Mouse (Mus musculus) neural tube, embryonic 15.5 days (tissue): ENCODE measurements around the gene Ugt1a9. TPM values are rescaled to one million over a fixed set of nuclear protein-coding genes. Genes with fewer than 3 reads are reported as not detected.

Source experiments
- ATAC-seq: fragments of 200-750 bp; cut with Nextera tagmentation; 2 replicates; pipeline ENCODE4 v1.8.0; 2017; ENCODE audit warnings: mild to moderate bottlenecking, moderate TSS enrichment, moderate library complexity; ENCODE audit not compliant: low FRiP score
- H3K27ac ChIP-seq: fragments of 300-500 bp; sonication (generic); replicated peaks from 2 replicates; pipeline ENCODE4 v1.5.1; 2015; ENCODE audit warnings: mild to moderate bottlenecking, inconsistent platforms
- H3K27me3 ChIP-seq: fragments of 300-500 bp; sonication (generic); replicated peaks from 2 replicates; pipeline ENCODE4 v1.6.1; 2015; ENCODE audit warnings: inconsistent platforms
- H3K36me3 ChIP-seq: fragments of 300-500 bp; sonication (generic); 2 replicates; pipeline ENCODE4 v1.6.1; 2015; ENCODE audit warnings: inconsistent platforms
- H3K4me1 ChIP-seq: fragments of 300-500 bp; sonication (generic); 2 replicates; pipeline ENCODE4 v1.6.1; 2015; ENCODE audit warnings: inconsistent platforms
- H3K4me2 ChIP-seq: fragments of 300-500 bp; sonication (generic); 2 replicates; pipeline ENCODE4 v1.6.1; 2015; ENCODE audit warnings: inconsistent platforms, mild to moderate bottlenecking, moderate library complexity
- H3K4me3 ChIP-seq: fragments of 300-500 bp; sonication (generic); replicated peaks from 2 replicates; pipeline ENCODE4 v1.5.1; 2015; ENCODE audit warnings: mild to moderate bottlenecking, inconsistent platforms
- H3K9ac ChIP-seq: fragments of 300-500 bp; sonication (generic); replicated peaks from 2 replicates; pipeline ENCODE4 v1.6.1; 2015; ENCODE audit warnings: mild to moderate bottlenecking, inconsistent platforms
- H3K9me3 ChIP-seq: fragments of 300-500 bp; sonication (generic); replicated peaks from 2 replicates; pipeline ENCODE4 v1.6.1; 2016; ENCODE audit warnings: inconsistent platforms
- WGBS: fragments of 180-500 bp; shearing (Covaris S2); methylation state at CpG from one replicate; pipeline ENCODE4 v1.1.7; 2015; ENCODE audit warnings: mixed read lengths; 5-methylcytosine and 5-hydroxymethylcytosine counted together
- polyA plus RNA-seq: library from polyadenylated mRNA; unstranded; fragments of >200 nt; fragmentation: Nextera tagmentation; extraction: Ambion mirVana; gene quantifications from 2 replicates; pipeline ENCODE4 v1.2.1, GENCODE M21; 2015

The Ugt1a9 gene
- polyA plus RNA-seq, 1 experiment from 2014 or later = 0.12 TPM

DNA sequence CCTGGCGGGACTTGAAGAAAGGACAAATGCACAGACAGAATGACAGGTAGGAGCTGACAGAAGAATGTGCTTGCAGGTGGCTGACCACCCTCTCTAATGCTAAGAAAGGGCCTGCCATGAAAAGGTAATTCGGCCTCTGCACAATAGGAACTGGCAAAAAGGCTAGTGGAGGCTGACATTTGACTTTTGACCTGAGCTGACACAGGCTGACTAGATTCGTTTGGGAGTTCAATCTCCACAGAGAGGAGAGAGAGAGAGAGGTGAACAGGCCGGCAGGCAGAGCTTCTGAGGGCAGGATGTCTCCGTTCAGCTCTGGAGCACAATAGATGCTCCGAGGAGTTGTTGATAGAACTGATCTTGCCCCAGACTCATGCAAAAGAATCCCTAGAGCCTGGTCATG is 175.8 kb downstream of the Ugt1a9 start:
- peaks cover 93% of the 10 kb centered on the region for H3K9me3 ChIP-seq
- H3K36me3 ChIP-seq = no peaks in the 10 kb centered on the region
- H3K4me3 ChIP-seq = no peak overlapping the region
- no peak overlapping the region for H3K4me2 ChIP-seq
- H3K27me3 ChIP-seq = no peaks in the 10 kb centered on the region
- no peak for ATAC-seq
- H3K4me1 ChIP-seq = no peaks in the 10 kb centered on the region
- no peak overlapping the region for H3K27ac ChIP-seq
- WGBS = 50% methylated on average over 6 of the region's 6 CpGs
- H3K9ac ChIP-seq = no peak overlapping the region

DNA sequence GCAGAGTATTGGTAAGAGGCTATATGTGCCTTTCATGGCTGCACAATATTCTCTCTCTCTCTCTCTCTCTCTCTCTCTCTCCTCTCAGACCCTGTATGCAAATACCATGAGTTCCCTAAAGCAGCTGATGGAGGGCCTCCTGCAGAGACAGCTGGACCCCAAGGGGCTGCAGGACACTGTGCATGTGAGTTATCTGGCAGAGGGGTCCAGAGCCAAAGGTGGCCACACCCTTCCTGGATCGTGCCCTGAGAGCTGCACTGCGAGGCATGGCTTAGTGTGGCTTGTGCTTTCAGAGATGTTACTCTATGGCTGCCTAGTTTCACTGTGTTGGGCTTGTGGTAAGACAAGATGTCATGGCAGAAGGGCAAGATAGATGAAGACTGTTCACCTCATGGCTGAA is 177.1 kb downstream of the Ugt1a9 start:
- no peak; the same call in 1 of the 2 replicates for ATAC-seq
- Histone ChIP-seq H3K9ac (no peak overlapping the region), H3K27ac (no peak overlapping the region), H3K9me3 (peaks cover 90% of the 10 kb centered on the region), H3K4me1 (no peaks in the 10 kb centered on the region), H3K36me3 (no peaks in the 10 kb centered on the region), H3K4me3 (no peak overlapping the region), H3K27me3 (no peaks in the 10 kb centered on the region), H3K4me2 (no peak overlapping the region)
- 59% methylated on average over 2 of the region's 2 CpGs for WGBS

- no peak overlapping the region for H3K27ac ChIP-seq
- ATAC-seq = no peak
These were observed 178.1 kb downstream of the Ugt1a9 start for GRCm38 (mm10) chr1:88248658-88249057.

GRCm38 (mm10) chr1:88249596-88249995 is 179.0 kb downstream of the Ugt1a9 start:
- 81% methylated on average over 7 of the region's 7 CpGs for WGBS
- ATAC-seq = no peak

More at GRCm38 (mm10) chr1:88248658-88249057, 178.1 kb downstream of the Ugt1a9 start:
- Histone ChIP-seq H3K4me3 (no peak overlapping the region), H3K4me1 (no peaks in the 10 kb centered on the region), H3K4me2 (no peak overlapping the region), H3K27me3 (no peaks in the 10 kb centered on the region), H3K9me3 (peaks cover 86% of the 10 kb centered on the region), H3K36me3 (no peaks in the 10 kb centered on the region), H3K9ac (no peak overlapping the region)
- 72% methylated on average over 4 of the region's 4 CpGs for WGBS

GRCm38 (mm10) chr1:88250023-88250422 is 179.4 kb downstream of the Ugt1a9 start:
- H3K9ac ChIP-seq = no peak overlapping the region
- WGBS = 83% methylated on average over 5 of the region's 5 CpGs
- H3K36me3 ChIP-seq = no peaks in the 10 kb centered on the region
- H3K9me3 ChIP-seq = peaks cover 84% of the 10 kb centered on the region
- H3K4me3 ChIP-seq = no peak overlapping the region
- H3K4me2 ChIP-seq = no peak overlapping the region
- ATAC-seq = no peak
- no peaks in the 10 kb centered on the region for H3K4me1 ChIP-seq
- no peak overlapping the region for H3K27ac ChIP-seq
- no peaks in the 10 kb centered on the region for H3K27me3 ChIP-seq

More at GRCm38 (mm10) chr1:88249596-88249995, 179.0 kb downstream of the Ugt1a9 start:
- no peaks in the 10 kb centered on the region for H3K27me3 ChIP-seq
- no peaks in the 10 kb centered on the region for H3K4me1 ChIP-seq
- H3K36me3 ChIP-seq = no peaks in the 10 kb centered on the region
- no peak overlapping the region for H3K9ac ChIP-seq
- no peak overlapping the region for H3K4me2 ChIP-seq
- H3K9me3 ChIP-seq = peaks cover 84% of the 10 kb centered on the region
- no peak overlapping the region for H3K27ac ChIP-seq
- no peak overlapping the region for H3K4me3 ChIP-seq

- no peak overlapping the region for H3K4me3 ChIP-seq
- WGBS = 78% methylated on average over 8 of the region's 8 CpGs
- ATAC-seq = no peak
These were observed 182.5 kb downstream of the Ugt1a9 start for GRCm38 (mm10) chr1:88253106-88253505.

DNA sequence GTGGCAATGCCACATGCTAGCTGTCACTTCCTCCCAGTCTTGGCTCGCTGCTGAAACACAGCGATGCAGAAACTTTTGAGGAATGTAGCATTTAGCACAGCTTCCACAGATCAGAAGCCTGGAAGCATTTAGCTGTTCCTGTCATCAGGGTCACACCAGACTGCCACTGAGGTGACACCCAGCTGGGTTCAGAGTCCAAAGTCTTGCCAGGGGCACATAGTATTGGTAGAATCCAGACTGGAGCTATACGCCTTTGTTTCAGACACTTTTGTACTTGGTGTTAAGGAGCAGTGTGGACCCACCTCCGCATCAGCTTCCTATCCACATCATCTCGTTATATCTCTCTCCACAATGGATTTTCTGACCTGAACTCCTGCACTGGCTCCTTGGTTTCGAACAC is 182.9 kb downstream of the Ugt1a9 start:
- Histone ChIP-seq H3K4me2 (no peak overlapping the region), H3K4me1 (no peaks in the 10 kb centered on the region), H3K27me3 (no peaks in the 10 kb centered on the region), H3K36me3 (no peaks in the 10 kb centered on the region), H3K27ac (no peak overlapping the region), H3K4me3 (no peak overlapping the region), H3K9me3 (peaks cover 62% of the 10 kb centered on the region), H3K9ac (no peak overlapping the region)
- ATAC-seq = no peak
- WGBS = 76% methylated on average over 6 of the region's 6 CpGs

More at GRCm38 (mm10) chr1:88253106-88253505, 182.5 kb downstream of the Ugt1a9 start:
- H3K27me3 ChIP-seq = no peaks in the 10 kb centered on the region
- H3K4me1 ChIP-seq = no peaks in the 10 kb centered on the region
- no peak overlapping the region for H3K4me2 ChIP-seq
- H3K9me3 ChIP-seq = peaks cover 66% of the 10 kb centered on the region
- no peaks in the 10 kb centered on the region for H3K36me3 ChIP-seq
- H3K27ac ChIP-seq = no peak overlapping the region
- no peak overlapping the region for H3K9ac ChIP-seq

GRCm38 (mm10) chr1:88254793-88255465 is 184.3 kb downstream of the Ugt1a9 start:
- Histone ChIP-seq H3K27me3 (no peaks in the 10 kb centered on the region), H3K4me3 (no peak overlapping the region), H3K4me2 (no peak overlapping the region), H3K36me3 (peaks cover under 1% of the 10 kb centered on the region), H3K27ac (no peak overlapping the region), H3K4me1 (peaks cover 6% of the 10 kb centered on the region), H3K9ac (no peak overlapping the region), H3K9me3 (peaks cover 48% of the 10 kb centered on the region)
- WGBS = 90% methylated on average over 12 of the region's 12 CpGs
- ATAC-seq = no peak

GRCm38 (mm10) chr1:88255466-88255857 is 184.9 kb downstream of the Ugt1a9 start:
- H3K4me1 ChIP-seq = peaks cover 6% of the 10 kb centered on the region
- peaks cover 43% of the 10 kb centered on the region for H3K9me3 ChIP-seq
- no peak overlapping the region for H3K27ac ChIP-seq
- H3K36me3 ChIP-seq = peaks cover 5% of the 10 kb centered on the region
- no peak overlapping the region for H3K9ac ChIP-seq
- no peak overlapping the region for H3K4me3 ChIP-seq
- WGBS = 64% methylated on average over 2 of the region's 2 CpGs
- H3K27me3 ChIP-seq = no peaks in the 10 kb centered on the region
- H3K4me2 ChIP-seq = no peak overlapping the region
- no peak for ATAC-seq

DNA sequence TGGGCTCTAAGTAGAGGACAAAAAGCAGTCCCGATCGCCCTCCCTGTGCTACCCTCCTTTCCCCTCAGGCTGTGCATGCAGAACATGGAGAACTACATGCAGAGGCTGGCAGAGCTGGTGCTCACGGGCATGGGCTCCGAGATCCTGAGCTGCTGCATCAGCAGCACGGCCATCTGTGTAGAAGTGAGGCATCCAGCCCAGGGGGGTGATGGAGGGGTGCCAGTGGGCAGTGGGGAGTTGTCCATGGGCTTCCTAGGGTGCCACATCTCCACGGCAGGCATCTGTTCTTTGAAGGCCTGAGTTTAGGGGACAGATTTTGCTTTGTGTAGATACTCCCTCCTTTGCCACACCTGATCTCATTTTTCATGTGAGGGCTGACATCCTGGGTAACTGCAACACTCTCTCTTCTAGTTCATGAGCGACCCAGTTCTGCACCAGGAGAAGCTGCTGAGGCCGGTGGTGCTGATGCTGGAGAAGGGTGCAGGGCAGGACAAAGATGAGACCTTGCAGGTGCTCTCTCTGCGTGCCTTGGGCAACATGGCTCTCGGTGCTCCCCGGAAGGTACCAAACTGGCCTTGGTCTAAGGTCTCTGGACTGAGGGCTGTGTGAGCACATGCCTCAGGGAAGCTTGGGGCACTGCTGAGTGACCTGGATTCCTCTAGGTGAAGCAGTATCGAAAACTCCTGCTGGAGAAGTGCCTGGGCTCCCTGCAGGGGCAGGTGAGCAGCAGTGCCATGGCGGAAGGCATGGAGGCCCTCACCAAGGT is 185.6 kb downstream of the Ugt1a9 start:
- H3K4me1 ChIP-seq = peaks cover 6% of the 10 kb centered on the region
- no peak for ATAC-seq
- H3K27me3 ChIP-seq = no peaks in the 10 kb centered on the region
- H3K4me2 ChIP-seq = no peak overlapping the region
- H3K27ac ChIP-seq = no peak overlapping the region
- H3K9me3 ChIP-seq = peaks cover 36% of the 10 kb centered on the region
- peaks cover 12% of the 10 kb centered on the region for H3K36me3 ChIP-seq
- H3K4me3 ChIP-seq = no peak overlapping the region
- no peak overlapping the region for H3K9ac ChIP-seq
- WGBS = 83% methylated on average over 13 of the region's 13 CpGs

GRCm38 (mm10) chr1:88256886-88257663 is 186.5 kb downstream of the Ugt1a9 start:
- peaks cover 33% of the 10 kb centered on the region for H3K9me3 ChIP-seq
- H3K9ac ChIP-seq = no peak overlapping the region
- H3K27me3 ChIP-seq = no peaks in the 10 kb centered on the region
- WGBS = 82% methylated on average over 10 of the region's 10 CpGs
- H3K4me2 ChIP-seq = no peak overlapping the region
- H3K4me1 ChIP-seq = peaks cover 6% of the 10 kb centered on the region
- no peak overlapping the region for H3K4me3 ChIP-seq
- no peak overlapping the region for H3K27ac ChIP-seq
- ATAC-seq = no peak
- H3K36me3 ChIP-seq = peaks cover 20% of the 10 kb centered on the region
